ENCODE assay signal across 28 mouse cellular contexts in genomic region chr7:74461736-74462135, GRCm38 (mm10).
"Had no signal": no experiment of that assay in that cellular context is flagged by ENCODE, and none has a peak within 500 bp of the region (broad histone marks: within the 10 kb centered on the region; RNA-seq: fewer than 3 reads in every experiment).

No protein-coding gene starts in this region.

- ATAC-seq: liver, embryonic 12.5 days; liver, postnatal 0 days; lung, postnatal 0 days; midbrain, embryonic 13.5 days; midbrain, embryonic 15.5 days; midbrain, embryonic 16.5 days had no signal

- H3K4me2 ChIP-seq: limb, embryonic 12.5 days; limb, embryonic 13.5 days; limb, embryonic 15.5 days; liver, embryonic 11.5 days; liver, embryonic 12.5 days; liver, embryonic 13.5 days; liver, embryonic 15.5 days; lung, embryonic 14.5 days; lung, embryonic 15.5 days; midbrain, embryonic 12.5 days; midbrain, embryonic 13.5 days; midbrain, embryonic 15.5 days; neural tube, embryonic 12.5 days had no signal

- H3K27ac ChIP-seq: limb, embryonic 10.5 days; limb, embryonic 12.5 days; limb, embryonic 13.5 days; limb, embryonic 15.5 days; liver, embryonic 12.5 days; liver, embryonic 13.5 days; liver, embryonic 14.5 days; liver, embryonic 15.5 days; lung, embryonic 15.5 days; macrophage; midbrain, embryonic 12.5 days; midbrain, embryonic 13.5 days; midbrain, embryonic 15.5 days; neural tube, embryonic 12.5 days had no signal

- H3K9me3 ChIP-seq: limb, embryonic 10.5 days; limb, embryonic 12.5 days; limb, embryonic 13.5 days; limb, embryonic 15.5 days; liver, embryonic 12.5 days; liver, embryonic 13.5 days; liver, embryonic 15.5 days; lung, embryonic 15.5 days; megakaryocyte, embryonic 14.5 days; midbrain, embryonic 12.5 days; midbrain, embryonic 13.5 days; midbrain, embryonic 15.5 days; neural tube, embryonic 12.5 days had no signal

- H3K4me3 ChIP-seq: limb, embryonic 10.5 days; limb, embryonic 12.5 days; limb, embryonic 13.5 days; limb, embryonic 15.5 days; liver, embryonic 12.5 days; liver, embryonic 13.5 days; liver, embryonic 15.5 days; lung, embryonic 15.5 days; megakaryocyte, embryonic 14.5 days; midbrain, embryonic 12.5 days; midbrain, embryonic 13.5 days; midbrain, embryonic 15.5 days; myocyte; neural tube, embryonic 12.5 days had no signal

- H3K36me3 ChIP-seq: limb, embryonic 10.5 days; limb, embryonic 12.5 days; limb, embryonic 13.5 days; limb, embryonic 15.5 days; liver, embryonic 12.5 days; liver, embryonic 13.5 days; liver, embryonic 15.5 days; lung, embryonic 15.5 days; midbrain, embryonic 12.5 days; midbrain, embryonic 13.5 days; midbrain, embryonic 15.5 days; neural tube, embryonic 12.5 days had no signal

- H3K27me3 ChIP-seq: limb, embryonic 12.5 days; limb, embryonic 13.5 days; limb, embryonic 15.5 days; liver, embryonic 12.5 days; liver, embryonic 13.5 days; liver, embryonic 15.5 days; lung, embryonic 15.5 days; megakaryocyte, embryonic 14.5 days; midbrain, embryonic 12.5 days; midbrain, embryonic 13.5 days; midbrain, embryonic 15.5 days; neural tube, embryonic 12.5 days had no signal

- DNase-seq: liver; liver, embryonic 13.5 days; liver, postnatal 0 days; lung, adult 18-20 months; lung, adult 2 months; lung, embryonic 14.5 days; lung, postnatal 10 days; lung, postnatal 14 days; lung, postnatal 36 days; lung, postnatal 4 days had no signal

- H3K4me1 ChIP-seq: liver, embryonic 12.5 days; liver, embryonic 13.5 days had no signal

- H3K9ac ChIP-seq: limb, embryonic 12.5 days; limb, embryonic 13.5 days; limb, embryonic 15.5 days; liver, embryonic 12.5 days; liver, embryonic 13.5 days; liver, embryonic 14.5 days; liver, embryonic 15.5 days; liver, postnatal 0 days; lung, embryonic 14.5 days; lung, embryonic 15.5 days; midbrain, embryonic 12.5 days; midbrain, embryonic 13.5 days; midbrain, embryonic 15.5 days; neural tube, embryonic 12.5 days had no signal
